Mouse (Mus musculus): ENCODE data around the gene Tab2.

Gene Tab2

DNA sequence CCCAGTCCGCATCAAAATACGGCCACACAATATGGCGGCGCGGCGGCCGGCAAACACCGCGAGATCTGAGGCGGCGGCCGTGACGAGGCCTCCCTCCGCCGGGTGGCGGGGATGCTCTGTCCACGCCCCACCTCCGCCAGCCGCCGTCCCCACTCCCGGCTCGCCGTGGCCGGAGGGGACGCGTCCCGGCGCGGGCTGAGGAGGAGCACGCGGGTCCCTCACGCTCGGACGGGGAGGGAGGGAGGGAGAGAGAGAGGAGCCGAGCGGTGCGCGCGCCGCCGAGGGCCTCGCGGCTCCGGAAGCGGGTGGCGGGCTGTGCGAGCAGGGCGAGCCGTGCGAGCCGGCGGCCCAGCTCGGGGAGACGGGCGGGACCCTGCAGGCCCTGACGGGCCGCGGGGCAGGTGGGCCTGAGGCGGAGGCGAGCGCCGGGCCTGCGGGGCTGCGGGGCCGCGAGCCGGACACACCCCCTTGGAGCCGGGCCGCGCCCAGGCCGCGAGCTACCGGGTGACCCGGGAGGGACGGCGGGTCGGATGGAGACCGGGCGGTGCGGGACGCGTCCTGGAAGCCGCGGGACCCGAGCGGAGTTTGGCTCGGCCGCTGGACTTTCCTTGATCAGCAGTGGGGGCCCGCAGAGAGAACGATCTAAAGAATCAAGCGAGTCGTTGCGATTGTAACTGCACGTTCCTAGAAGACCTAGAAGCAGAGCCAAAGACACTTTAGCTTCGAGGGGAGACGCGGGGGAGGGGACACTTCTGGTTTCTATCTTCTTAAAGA is at the start of gene Tab2:
TSS of gene Tab2 (minus strand) at position 3 of the 774 bp plus-strand sequence.
- DNase-seq, result peak; percentile 92 to 96

DNA sequence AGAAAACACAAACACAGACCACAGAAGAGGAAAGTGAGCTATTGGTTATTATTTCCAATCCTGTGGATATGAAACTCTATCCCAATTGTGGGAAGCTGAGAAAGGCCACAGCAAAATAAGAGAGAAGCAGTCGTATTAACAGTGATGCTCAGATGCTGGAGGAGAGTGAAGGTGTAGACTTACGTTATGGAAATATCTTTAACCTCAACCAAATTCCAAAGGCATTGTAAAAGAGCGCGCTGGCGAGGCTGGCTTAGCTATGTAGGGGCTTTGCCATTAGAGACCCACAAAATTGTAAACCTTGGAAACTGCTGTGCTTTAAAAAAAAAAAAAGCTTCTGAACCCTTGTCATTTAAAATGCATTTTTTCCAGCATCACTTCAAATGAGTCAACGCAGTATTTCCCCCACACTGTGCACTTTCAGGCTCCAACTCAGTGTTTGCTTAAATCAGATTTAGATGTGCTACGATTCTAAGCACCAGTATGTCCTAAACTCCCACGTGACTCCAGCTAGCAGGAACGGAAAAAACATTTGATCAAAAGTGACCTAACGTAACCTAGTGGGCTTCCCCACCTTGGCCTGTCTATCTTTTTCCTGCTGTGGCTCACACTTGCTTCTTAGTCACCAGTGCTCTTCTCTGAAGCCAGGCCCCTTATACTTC is 36.4 kb upstream of the Tab2 start:
- no peak for DNase-seq

DNA sequence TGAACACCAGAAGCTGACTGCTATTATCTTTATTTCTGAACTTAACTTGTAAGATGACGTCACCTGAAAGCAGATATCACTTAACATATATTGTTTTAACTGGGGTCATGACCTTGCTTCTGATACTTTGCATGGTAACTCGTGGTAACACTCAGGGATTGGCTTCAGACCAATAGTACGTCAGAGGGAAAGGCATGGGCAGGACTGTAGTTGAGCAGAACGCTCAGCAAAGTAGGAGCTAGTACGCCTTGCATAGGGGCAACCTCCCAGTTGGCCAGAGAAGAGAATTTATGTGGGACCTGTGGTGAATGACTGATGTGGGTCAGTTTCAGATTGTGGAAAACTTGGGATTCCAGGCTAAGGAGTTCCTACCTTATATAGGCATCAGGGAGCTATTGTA is 35.6 kb upstream of the Tab2 start:
- no peak for DNase-seq

DNA sequence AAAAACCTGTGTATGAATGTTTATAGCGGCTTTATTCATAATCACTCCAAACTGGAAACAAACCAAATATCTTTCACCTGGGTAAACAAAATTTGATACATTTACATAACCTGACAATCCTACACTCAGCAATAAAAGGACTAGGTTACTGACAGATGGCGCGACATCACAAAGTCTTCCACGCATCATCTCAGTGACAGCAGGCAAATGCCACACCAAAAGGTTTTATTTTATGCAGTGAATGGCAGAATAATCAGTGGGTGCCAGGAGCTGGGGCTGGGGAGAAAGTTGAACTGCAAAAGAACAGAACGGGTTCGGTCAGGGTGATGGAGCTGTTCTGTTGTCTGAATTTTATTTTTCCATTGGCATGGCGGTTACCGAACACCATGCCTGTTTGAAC is 31.5 kb upstream of the Tab2 start:
- DNase-seq, result no peak

DNA sequence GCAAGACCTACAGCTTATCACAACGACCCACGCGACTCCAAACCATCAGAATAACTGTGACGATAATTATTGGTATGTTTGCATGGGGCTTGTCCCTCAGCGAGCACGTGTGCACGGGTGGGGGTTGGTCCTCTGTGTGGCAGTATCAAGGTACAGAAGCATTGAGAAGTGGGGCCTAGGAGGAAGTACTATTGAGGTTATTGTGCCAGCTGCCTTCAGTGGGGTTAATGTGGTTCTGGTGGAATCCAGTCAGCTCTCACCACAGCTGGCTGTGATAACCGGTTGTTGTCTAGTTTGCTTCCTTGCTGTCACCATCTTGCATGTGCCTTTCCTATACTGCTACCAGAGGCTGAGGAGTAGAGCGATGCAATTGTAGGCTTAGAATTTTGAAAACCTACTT is 20.4 kb upstream of the Tab2 start:
- DNase-seq, result no peak

DNA sequence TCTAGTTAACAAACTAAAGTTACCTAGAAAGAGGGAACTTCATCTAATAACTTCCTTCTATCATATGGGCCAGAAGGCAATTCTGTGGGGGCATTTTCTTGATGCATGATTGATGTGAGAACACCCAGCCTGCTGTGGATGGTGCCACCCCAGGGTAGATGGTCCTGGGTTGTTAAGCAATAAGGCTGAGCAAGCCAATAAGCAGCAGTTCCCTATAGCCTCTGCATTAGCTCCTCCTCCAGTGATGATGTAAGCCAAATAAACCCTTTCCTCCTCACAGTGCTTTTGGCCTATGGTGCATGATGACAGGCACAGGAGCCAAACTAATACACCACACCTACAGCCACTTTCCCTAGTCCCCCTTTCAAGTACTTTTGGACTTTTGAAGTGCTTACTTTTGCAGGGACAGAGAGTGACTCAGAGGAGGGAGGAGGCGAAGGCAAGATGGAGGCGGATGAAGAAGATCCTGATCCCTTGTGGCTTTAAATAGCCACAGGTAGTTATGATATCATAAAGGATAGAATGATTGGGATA is 12.8 kb upstream of the Tab2 start:
- DNase-seq, result no peak

DNA sequence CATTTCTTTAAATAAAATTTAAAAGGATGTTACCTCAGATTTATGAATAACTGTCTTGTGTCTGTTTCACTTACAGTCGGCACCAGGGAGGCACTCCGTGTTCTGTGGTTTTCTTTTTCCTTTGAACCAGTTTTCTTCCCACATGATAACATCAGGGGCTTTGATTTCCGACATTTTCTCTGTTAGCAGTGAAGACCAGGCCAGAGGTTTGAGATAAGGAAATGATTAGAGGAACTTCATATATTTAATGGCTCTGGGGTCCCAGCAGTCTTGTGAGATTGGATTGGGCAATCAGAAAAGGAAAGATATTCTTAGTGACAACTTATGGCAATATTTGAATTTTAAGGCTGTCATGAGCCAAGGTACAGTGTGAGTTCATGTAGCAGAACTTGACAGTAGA is 11.1 kb upstream of the Tab2 start:
- no peak for DNase-seq

DNA sequence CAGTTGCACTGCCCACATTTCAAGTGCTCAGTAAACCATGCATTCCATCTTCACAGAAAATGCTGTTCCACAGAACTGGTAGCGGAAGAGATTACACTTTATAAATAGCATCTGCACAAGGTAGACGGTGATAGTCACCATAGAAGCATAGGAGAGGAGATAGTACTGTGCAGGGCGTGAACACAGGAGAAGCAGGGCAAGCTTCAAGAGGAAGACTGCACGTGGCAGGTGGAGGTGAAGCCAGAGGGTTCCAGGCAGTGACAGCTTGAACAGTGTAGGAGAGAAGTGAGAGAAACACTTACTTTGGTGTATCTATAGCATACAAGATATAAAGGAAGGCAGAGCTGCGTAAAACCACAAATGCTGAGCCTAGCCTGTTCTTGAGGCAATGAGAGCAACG is 3.0 kb upstream of the Tab2 start:
- no peak for DNase-seq

DNA sequence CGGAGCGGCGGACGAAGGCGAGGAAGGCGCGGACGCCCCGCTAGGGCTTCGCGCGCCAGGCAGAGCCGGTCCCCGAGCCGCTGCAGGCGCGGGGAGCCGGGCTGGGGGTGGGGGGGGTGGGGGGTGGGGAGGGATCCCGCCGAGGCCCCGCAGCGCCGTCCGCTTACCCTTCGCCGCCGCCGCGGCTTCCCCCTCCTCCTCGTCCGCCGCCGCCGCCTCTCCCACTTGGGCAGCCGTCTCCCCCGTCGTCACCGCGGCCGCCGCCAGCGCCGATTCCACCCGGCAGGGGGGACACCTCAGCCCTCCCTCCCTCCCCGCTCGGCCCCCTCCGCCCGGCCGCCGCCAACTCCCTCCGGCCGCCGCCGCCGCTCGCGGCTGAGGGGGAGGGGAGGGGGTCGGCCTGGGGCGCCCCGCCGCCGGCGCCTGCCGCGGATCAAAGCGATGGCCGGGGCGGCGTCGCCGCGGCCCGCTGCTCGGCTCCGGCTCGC is 352 bp downstream of the Tab2 start:
- DNase-seq, result peak; percentile 32 to 63

DNA sequence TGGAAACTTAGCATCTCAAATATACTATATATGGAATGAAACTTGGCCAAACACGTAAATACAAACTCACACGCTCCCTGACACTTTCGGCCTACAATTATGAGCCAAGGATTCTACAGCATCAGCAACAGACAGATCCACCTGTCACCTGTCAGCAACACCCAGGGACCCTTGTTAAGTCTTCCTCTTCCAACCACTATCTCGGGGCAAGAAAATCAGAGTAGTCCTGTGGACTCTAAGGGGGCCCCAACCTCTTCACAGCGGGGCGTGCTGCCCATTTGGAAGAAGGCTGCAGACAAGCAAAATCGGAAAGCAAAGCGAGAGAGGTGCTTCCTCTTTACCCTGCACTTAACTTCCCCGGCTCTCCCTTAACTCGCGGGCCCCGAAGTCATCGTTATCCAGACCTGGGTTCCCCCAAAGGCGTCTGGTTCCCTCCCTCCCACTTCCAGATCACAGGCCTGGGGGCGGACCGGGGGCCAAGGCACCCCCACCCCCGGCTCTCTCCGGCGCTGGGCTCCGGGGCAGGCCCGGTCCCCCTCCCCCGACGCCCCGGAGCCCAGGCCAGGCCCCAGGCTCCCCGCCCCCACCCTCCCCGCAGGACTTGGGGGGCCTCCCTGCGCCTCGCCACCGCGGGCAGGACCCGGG is 919 bp downstream of the Tab2 start:
- peak; percentile 24 to 58 for DNase-seq

DNA sequence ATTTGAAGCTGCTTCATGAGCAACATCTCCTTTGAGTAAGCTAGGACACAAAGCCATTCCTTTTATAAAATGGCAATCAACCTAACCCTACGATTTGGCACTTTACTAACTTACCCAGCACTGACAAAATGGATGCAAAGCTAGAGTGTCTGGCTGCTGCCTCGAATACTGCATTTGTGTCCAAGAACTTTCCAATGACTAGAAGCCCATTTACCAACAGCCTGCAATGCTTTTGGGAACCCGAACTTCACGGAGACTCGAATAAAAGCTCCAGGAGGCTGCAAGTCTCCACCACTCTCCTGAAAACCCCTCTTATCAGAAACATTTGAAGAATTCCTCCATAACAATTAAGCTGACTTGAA is 1.4 kb downstream of the Tab2 start:
- no peak for DNase-seq

DNA sequence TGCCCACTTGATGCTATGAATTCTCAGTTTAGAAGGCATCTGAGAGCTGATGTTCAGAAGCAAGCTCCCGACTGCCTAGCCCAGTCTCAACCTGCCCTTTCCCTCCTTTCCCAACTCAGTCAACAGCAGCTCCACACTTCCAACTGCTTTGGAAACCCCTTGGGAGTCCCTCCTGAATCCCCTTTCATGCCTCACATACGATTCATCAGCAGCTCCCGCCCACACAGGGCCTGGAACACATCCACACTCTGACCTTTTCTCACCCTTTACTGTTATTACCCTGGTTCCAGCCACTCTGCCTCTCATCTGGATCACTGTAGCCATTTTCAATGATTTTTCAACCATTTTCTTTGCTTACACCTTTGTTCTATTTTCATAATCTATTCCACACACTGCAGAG is 13.0 kb downstream of the Tab2 start:
- no peak for DNase-seq

DNA sequence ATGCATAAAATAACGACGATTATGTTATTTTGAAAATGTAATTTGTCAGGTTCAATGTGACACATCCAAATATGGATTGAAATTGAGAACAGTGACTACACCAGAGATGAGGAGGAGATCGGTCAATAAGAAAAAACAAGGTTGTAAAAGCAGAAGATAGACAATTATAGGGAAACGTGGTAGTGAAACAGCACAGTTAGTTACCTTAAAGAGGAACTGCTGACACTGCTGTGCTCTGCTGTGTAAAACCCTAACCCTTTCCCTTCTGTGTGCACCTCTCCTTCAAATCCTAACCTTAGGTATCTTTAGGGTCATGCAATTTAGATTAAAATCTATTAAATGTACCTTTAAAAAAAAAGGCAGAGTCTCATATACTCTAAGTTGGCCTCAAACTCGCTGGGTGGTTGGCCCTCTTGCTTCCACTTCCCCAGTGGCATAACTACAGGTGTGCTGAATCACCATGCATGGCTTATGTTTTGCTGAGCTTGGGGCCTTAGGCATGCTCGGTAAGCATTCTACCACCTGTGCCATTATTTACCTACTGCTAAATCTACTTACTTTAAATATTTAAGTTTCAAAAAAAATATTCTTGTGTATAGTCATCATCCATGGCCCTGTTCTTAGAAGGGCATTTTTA is 19.4 kb downstream of the Tab2 start:
- no peak for DNase-seq

DNA sequence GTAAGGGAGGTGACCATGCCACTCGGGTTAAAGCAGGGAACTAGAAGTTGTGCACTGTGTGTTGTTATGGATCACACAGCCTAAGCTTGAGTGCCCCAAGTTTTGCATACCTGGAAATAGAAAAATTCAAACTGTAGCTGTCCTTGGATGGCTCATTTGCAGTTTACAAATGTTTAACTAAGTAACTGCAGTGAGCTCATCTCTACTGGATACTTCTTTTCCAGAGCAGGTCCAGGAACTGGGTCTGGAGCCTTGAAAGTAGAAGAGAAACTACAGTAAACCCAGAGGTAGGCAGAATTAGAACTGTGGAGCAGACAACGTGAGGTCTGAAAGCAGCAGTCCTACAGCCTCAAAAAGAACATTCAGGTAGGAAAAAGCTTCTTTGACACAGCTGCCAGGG is 23.1 kb downstream of the Tab2 start:
- no peak for DNase-seq

DNA sequence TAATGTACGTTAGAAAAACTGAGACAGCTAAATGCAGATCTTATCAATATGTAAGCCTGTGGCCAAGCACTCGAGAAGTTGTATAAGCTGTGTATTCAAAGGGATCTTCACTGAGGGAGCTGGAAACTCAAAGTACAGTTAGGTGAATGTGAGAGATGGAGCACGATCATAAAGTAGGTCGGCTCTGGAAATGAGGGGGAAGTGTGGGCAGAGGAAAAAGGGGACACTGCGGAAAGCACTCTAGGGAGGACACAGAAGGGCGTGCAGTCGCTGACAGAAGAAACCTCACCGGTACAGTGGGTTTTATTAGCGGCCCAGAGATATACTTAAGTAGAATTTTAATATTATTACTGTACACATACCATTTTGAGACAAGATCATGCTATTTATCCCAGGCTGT is 27.0 kb downstream of the Tab2 start:
- DNase-seq, result no peak

DNA sequence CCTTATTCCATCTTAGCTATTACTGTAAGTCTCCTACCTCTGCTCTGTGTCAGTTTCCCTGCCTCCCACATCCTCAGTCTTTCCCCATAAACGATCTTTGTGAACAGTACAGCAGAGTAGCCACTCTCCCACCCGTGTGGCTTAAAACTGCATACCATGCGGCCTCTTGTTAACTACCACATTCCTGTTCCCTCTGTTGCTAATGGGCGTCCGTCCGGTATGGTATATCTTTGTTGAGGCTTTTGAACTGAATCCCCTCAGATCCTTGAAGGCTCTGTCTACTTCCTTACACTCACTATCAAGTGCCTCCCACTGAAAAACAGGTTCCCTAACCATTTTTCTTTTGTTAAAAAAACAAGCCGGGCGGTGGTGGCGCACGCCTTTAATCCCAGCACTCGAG is 30.5 kb downstream of the Tab2 start:
- DNase-seq, result no peak

DNA sequence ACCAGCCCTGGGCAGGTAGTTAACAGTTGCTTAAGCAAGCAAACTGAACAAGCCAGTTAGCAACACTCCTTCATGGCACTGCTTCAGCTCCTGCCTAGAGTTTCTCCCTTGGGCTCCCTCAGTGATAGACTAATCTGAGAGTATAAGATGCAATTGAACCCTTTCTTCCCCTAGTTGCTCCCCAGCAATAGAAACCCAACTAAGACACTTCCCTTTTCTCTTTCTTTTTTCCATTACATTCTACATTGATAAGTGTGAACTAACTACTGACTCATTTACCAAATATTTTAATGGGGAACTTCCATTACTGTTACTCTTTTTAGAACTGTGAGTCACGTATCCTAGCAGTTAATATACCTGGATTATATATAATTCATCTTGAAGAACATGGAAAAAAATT is 32.6 kb downstream of the Tab2 start:
- DNase-seq, result no peak

DNA sequence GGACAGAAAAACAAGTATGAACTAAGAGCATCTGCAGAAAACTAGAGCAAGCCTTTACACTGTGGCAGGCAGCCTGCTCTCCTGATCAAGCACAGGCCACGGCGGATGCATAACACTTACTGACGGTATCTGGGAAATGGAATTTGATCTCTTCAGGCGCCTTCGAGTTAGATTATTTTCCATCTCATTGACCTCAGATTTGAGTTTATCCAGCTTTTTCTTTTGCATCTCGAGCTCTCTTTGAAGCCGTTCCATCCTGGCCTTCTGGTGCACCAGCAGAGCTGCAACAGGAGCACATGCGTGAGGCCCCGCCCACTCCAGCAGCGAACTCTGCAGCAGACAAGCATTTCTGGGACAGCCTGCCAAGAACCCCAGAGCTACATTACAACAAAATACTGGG is 44.8 kb downstream of the Tab2 start:
- peak; percentile 42 to 57 for DNase-seq

DNA sequence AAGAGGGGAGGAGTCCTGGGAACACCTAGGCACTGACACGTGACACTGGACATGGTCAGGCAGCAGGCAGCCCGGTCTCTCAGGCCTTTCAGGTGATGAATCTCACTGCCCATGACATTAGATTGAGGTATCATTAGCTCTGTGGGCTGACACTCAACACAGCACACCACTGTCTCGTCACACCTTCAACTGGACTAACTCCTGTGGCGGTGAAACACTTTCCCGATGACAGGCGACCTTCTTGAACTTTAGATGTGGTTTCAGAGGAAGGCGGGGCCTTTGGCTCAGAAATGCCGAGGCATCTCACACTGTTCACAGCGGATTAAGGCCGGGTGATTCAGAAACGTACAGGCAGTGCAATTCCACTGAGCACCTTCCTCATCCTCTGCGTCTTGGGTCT is 48.9 kb downstream of the Tab2 start:
- DNase-seq, result no peak

DNA sequence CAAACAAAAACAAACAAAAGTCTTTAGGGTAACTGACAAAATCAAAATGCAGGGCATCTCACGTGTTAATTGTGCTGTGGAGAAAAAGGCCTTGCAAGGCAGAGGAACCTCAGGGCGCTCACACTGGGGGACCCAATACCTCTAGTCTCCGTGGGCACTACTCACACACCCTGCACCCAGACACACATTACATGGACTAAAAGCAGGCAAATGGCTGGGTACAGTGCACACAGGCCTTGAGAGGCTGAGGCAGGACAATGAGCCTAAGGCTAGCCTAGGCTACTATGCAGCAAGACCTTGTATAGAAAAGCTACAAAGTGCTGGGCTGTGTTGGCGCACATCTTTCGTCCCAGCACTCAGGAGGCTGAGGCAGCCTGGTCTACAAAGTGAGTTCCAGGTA is 51.9 kb downstream of the Tab2 start:
- DNase-seq, result no peak

DNA sequence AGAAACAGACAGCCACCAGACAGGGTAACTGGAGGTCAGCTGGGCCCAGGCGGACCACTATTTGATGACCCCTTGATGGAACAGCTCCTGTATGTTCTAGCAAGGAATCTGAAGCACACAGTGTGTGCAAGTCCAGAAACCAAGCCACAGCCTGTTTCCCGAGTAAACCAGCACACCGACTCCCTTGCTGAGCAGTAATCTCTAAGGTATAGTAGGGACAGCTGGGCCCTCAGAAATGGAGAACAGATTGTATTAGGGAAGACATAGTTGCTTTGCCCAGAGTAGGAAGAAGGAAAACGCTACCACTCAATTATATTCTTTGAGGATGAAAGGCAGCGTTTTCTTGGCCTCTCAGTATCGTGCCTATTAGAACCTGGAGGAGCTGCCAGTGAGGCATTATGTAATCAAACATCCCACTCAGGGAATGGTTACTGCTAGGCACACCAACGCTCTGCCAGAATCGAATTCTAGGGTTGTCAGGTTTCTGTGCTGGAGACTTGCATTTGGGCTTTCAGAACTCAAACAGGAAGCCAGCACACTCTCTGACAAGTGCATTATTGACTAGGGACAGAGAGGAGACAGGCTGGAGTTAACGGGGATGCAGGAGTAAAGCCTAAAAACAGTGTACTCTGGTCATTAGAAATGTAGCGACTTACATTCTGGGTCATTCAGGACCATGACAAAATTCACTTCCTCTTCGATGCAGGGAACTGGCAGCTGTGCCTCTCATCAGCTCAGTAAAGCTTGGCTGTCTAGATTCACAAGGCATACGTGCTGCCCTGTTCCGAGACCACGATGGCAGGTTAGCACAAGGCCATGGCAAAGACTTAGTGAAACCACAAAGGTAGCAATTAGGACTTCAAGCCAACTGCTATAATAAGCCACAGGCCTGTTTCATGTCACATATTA is 55.1 kb downstream of the Tab2 start:
- no peak for DNase-seq

DNA sequence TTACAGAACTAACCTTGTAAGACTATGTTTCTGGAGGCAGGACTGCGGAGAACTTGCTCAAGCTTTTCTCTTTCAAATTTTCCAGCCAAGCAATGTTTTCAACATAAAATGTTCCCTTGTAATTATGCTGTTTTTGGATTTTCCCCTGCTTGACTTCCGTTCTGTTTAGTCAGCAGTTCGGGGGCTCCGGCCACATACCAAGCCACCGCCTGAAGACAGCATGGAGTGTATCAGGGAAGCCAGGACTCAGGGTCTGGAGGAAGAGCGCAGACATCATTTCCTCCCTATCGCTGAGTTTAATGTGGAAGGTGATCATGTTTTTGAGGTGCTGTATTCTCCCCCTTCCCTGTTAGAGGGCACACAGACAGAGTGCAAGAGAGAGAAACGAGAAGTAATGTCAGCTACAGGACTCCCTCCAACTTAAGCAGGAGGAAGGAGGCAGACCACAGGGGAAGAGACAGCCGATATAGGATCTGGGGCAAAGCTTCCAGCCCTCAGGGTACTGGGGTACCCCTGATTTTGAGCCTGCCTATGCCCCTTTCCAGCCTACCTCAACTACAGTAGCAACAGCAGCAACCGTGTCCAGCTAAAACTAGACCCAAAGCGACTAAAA is 67.7 kb downstream of the Tab2 start:
- peak in 1 of 2 experiments; percentile 16 for DNase-seq

Measured in kidney, postnatal 25 days (tissue).